Mouse (Mus musculus) R1 (cell line): Measurements from ENCODE around the gene 4931414P19Rik.

Experiments used
- DNase-seq: peaks from one replicate; pipeline ENCODE4 v3.0.0-alpha.2; 2018; ENCODE audit warnings: low read depth, low spot score

Gene 4931414P19Rik

GRCm38 (mm10) chr14:54583681-54584338 lies 22.0 kb downstream of the 4931414P19Rik start:
- peak; percentile 79 for DNase-seq

- no peak for DNase-seq
Observed at GRCm38 (mm10) chr14:54582536-54582935, 23.3 kb downstream of the 4931414P19Rik start.

- no peak for DNase-seq
Observed at GRCm38 (mm10) chr14:54579638-54580037, 26.2 kb downstream of the 4931414P19Rik start.

- peak; percentile 87 for DNase-seq
Observed at GRCm38 (mm10) chr14:54578063-54578462, 27.7 kb downstream of the 4931414P19Rik start.

GRCm38 (mm10) chr14:54577089-54577982 lies 28.5 kb downstream of the 4931414P19Rik start, which contains the start of gene Ajuba:
TSS of gene Ajuba (minus strand) at chr14:54577558.
- DNase-seq, result peak; percentile 98

- DNase-seq, result no peak
Observed at GRCm38 (mm10) chr14:54576241-54577088, 29.3 kb downstream of the 4931414P19Rik start.

GRCm38 (mm10) chr14:54575631-54576030 lies 30.2 kb downstream of the 4931414P19Rik start:
- DNase-seq, result peak; percentile 97

- no peak for DNase-seq
Observed at GRCm38 (mm10) chr14:54575031-54575430, 30.8 kb downstream of the 4931414P19Rik start.

GRCm38 (mm10) chr14:54574253-54574652 lies 31.5 kb downstream of the 4931414P19Rik start:
- DNase-seq, result peak; percentile 61

- peak; percentile 98 for DNase-seq
Observed at GRCm38 (mm10) chr14:54572790-54573736, 32.7 kb downstream of the 4931414P19Rik start.

- DNase-seq, result no peak
Observed at GRCm38 (mm10) chr14:54572122-54572521, 33.7 kb downstream of the 4931414P19Rik start.

GRCm38 (mm10) chr14:54569451-54570392 lies 36.1 kb downstream of the 4931414P19Rik start:
- DNase-seq, result no peak

- peak; percentile 87 for DNase-seq
Observed at GRCm38 (mm10) chr14:54568694-54569414, 36.9 kb downstream of the 4931414P19Rik start.

GRCm38 (mm10) chr14:54560527-54561242 lies 45.1 kb downstream of the 4931414P19Rik start:
- DNase-seq, result no peak

GRCm38 (mm10) chr14:54557330-54557729 lies 48.5 kb downstream of the 4931414P19Rik start:
- no peak for DNase-seq

GRCm38 (mm10) chr14:54553975-54554769 lies 51.6 kb downstream of the 4931414P19Rik start, which contains the start of gene Haus4:
TSS of gene Haus4 (minus strand) at chr14:54554616.
- peak; percentile 95 for DNase-seq

GRCm38 (mm10) chr14:54553454-54553974 lies 52.3 kb downstream of the 4931414P19Rik start:
- no peak for DNase-seq
